Mouse (Mus musculus): ENCODE data around the gene Zfp82.
"Not testable (repeated sequence)": the region's sequence is repeated elsewhere in the genome, so short reads cannot be mapped to it uniquely, and the experiment has no call there.

Gene Zfp82

DNA sequence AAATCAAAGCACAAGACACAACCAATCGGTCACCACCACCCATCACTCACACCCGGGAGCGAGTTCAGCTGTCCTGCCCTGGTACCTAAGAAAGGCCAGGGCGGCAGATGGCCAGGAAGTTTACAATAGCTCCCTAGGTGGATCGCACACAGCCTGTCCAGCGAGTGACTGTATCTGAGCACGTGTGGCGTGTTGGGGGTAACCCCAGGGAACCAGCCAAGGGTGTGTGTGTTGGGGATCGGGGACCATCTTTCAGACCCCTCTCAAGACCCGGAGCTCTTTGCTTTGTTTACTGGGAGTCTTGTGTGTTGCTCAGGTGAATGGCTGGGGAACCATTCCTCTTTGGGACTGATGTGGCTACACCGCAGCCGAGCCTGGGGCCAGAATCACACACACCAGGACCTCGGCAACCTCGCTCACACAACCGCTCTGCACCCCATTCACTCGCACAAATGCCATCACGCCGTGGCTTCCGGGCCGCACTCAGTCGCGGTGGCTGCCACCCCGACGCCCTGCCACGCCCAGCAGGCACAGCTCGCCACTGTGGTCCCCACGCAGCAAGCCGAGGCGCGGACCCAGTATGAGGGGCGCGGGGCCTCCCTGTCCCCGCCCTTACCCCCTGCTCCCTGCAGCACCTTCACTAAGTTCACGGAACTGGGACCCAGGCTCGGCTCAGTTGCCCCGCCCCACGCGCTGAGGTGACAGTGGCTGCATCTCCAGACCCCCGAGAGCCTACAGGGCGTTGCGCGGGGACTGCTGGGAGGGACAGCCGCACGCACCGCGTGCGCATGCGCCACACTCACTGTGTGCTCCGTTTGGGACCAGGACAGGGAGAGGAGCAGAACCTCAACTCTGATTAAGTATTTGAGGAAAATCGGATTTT is at the start of gene Zfp82:
Gene Zfp82, minus strand, starts transcription at position 755 of the 883 bp plus-strand sequence.
- DNase-seq: peak; percentile 75 to 81

DNA sequence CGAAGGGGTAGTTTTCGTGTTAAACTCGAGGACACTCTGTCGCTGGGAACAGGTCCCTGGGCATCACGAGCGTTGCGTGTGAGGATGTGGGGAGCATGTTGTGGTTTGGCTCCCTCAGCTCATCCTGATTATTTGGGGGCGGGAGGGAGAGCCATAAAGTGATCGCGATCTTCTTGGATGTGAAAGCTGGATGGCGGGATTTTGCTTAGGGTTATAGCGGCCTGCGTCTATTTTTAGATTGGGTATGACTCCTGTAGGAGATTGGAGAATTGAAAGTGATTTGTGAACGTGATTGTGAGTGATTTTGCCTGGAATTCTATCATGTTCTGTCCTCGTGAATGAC is 49.5 kb upstream of the Zfp82 start:
- DNase-seq: no peak

DNA sequence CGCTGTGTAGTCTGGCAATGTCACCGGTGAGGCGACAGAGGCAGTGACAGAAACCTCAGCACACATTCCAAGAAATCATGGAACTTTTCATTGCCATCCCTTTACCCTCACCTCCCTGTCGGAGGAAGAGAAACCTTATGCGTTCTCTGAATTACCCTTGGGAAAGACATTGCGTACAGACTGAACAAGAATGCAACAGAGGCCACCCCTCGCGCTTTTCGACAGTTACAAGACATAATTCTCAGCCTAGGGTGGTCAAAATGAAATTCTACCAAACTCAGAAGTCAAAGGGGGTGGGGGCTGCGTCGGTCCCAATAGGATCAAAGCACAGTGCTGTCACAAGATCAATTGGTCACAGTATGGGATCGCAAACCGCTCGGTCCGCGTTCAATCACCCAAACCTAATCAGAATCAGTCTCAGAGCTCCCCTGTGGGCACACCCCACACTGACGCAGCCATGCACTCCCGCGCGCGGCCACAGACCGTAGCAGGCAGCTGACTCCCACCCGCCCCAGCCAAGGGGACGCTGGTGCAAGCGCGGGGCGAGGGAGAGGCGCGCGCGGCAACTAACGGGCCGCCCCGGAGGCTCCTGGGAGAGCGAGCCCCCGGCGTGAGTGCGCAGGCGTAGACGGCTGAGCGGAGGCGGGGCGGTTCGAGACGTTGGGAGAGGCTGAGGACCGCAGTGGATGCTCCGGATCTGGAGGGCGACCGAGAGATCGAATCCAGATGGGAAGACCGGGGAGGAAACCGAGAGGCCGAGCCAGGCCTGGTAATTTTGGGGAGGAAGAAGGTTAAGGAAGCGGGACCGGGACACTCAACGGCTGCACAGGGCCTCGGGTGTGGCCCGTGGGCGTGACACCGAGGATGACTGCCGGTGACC is 48.8 kb upstream of the Zfp82 start, which contains the start of gene Zfp382:
Gene Zfp382, plus strand, starts transcription at position 635 of the 880 bp plus-strand sequence.
- DNase-seq: peak; percentile 75 to 90

DNA sequence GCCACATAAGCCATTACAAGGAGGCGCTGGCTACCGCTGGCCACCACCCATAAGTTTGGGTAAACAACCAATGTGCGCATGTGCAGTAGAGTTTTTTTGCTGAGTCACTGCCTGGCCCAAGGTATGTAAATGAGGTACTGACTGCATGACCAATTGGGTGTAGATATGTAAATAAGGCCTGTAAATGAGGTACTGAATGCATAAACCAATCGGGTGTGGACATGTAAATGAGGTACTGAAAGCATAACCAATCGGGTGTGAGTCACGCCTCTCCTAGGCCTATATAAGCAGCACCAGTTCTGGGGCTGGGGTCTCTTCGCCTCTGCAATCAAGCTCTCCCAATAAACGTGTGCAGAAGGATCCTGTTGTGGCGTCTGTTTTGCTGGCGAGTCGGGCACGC is 45.2 kb upstream of the Zfp82 start:
- DNase-seq: not testable (repeated sequence)

DNA sequence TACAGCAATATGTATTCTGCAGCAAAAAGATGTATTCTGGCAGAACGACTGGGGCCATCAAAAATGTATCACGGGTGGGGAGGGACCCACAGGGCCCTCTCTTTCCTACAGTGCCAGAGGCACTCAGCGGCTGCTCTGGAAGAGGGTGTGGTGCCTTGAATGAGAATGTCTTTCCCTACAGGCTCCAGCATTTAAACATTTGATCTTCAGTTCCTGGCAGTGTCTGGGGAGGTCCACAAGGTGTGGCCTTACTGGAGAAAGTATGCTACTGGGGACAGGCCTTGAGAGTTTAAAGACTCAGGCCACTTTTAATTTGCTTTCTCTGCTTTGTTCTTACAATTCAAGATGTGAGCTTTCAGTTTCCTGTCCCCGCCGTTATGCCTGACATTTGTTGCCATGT is 43.4 kb upstream of the Zfp82 start:
- DNase-seq: no peak

DNA sequence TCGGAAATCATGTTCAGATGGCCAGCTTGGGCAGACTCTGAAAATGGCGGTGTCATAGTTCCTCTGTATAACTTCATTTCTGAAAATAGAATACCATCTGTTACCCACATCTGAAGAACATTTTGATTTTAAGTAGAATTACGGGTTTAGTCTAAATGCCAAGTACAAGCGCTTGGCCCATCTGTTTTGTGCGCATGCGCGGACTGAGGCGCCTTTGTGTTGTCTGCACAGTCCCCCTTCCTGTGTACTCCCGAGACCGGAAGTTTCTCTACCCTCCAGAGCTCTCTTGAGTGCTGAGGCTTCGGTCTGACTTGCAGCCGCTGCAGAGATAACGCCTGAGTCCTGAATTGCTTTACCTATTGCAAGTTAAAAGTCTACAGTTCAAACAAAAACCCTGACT is 26.6 kb upstream of the Zfp82 start:
- peak; percentile 36 to 38 for DNase-seq

DNA sequence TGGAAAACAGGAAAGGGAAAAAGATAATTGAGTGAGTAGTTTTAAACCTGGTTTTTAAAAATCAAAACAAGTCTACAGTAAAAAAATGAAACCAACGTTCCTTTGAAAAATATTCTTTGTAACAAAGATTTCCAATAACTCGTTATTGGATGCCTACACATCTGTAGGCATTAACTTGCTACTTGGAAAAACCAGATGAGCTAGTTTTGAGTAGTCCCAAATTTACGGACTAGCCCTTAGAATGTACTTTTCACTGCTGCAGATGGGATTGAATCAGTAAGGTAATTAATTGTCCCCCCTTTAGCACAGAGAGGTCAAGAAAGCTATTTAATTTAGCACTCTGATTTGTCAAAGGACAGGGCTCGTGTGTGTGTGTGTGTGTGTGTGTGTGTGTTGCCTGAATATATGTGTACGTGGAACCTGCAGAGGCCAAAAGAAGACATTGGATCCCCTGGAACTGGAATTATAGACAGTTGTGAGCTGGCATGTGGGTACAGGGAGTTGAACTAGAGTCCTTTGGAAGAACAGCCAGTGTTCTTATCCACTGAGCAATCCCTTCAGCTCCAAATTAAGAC is 22.9 kb upstream of the Zfp82 start:
- DNase-seq: no peak

DNA sequence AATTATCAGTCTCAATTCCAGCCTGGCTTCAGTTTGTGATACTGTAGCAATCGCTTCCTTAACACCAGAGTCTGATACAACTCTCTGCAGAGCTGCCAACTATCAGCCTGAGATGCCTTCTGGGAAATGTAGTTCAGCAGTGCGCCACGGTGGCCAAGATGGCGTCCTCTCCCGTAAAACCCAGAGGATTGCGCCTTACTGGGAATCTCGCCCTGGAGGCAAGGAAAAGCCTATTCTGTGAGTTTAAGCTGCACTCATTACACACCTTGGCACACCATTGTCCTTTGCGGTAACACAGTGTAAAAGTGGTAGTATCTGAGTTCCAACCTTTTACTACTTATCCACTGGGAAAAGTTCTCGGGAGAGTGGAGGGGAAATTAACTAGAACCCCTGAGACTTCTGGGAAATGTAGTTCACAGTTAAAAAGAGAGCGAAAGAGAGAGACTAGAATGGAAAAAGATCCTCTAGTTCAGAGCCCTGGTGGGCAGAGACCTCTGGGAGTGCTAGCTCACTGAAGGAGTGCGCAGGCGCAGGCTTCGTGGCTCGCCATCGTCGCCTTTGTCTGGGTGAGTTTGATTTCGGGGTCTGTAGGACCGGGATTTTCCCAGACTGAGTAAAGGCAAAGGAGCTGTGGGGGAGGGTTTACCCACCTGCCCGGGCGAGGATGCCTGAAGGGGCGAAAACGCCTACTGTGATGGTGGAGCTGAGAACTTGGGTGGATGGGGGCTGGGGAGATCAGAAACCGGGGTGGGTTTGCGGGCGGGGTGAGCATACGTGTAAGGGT is 22.1 kb upstream of the Zfp82 start, which contains the start of gene Zfp260:
Gene Zfp260, plus strand, starts transcription at position 132 of the 784 bp plus-strand sequence.
- DNase-seq: peak; percentile 74 to 83

DNA sequence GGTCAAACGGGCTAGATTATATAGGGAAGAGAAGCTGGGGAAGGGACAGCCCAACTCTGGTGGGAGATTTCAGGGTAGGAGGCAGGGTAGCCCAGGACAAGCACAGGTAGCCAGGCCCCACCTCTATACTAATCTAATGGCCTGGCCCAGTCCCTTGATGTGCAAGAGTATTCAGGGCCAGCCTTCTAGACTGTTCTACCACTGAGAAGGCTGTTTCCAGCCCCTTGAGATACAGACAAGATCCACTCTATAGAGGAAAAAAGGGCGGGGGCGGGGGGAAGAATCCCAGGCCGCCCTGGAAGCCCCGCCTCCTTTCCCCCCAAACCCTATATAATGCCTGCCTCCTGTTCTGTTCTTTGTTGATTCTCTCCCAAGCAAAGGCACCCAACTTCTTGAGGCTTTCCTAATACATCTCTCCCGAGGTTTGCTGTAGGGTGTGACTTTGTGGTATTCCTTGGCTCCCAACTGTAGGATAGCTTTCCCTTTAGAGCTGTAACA is 21.3 kb upstream of the Zfp82 start:
- no peak for DNase-seq

DNA sequence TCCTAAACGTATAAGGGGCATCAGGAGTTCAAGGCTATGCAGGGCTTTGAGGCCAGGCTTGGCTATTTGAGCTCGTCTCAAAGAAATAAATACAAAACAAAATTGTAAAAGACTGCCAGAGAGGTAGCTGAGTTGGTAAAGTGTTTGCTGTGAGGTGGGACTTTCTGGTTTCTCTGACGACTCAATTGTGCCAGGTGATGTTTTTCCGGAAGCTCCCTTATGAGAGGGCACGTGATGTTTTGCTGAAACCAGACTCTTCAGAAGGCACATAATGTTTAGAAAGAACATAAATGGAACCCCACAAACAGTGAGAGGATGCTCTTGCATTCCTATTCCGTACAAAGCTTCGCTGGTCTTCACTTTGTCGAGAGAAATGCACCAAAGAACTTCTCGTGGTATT is 20.0 kb upstream of the Zfp82 start:
- no peak for DNase-seq

DNA sequence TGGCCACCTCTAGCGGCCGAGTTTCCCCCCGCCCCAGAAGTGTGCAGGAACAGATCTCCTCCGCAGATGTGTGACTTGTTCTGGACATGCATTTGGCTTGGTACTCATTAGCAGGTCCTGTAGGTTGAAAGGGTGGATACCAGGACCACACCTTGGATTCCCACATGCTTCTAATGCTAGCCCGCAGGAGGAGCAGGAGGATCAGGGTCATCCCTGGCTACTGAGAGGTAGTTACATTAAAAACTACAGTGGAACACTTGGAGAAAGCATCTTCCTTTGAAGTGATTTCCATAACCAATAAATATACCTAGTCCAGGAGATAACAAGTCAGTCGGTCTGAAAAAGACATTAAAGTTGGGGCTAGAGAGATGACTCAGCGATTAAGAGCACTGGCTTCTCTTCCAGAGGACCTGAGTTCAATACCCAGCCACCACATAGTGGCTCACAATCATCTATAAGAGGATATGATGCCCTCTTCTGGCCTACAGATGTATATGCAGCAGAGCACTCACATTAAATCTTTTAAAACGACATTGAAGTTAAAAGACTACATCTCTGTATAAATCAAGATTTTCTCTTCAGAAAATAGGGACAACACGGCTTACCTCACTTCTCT is 18.4 kb upstream of the Zfp82 start:
- DNase-seq: no peak

DNA sequence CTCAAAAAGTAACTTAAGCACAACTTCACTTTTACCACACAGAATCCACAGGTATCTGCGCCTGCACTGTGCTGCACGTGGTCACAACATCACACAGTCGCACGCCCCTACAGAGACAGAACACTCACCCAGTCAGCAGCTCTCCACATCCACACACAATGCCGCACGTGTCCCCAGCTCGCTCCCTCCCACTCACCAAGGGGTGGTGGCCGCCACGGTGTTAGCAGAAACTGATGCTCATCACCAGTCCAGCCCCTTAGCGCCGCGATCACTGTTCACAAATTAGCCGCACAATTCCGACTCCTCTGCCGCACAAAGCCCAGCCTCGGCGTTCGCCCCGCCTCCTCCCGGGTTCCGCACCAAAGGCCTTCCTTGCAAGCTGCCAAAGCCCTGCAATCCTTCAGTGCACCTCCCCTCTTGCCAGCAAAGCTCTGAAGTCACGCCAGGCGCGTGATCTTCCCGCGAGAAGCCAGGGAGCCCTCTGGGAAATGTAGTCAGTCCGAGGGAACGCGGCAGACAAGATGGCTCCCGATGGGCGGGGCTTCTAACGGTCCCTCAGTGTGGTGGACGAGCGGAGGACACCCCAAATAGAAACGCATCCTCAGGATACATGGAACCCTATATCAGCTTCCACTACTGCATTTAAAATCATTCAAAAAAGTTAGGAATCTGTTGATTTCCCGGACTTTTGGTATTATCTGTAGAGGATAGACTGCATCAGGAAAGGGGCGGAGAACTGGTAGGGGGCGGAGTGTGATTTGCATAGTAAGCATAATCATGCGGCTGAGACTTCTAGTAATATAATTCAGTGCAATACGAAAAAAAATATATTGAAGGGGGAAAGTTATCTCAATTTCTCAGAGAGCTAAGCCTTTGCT is 17.6 kb upstream of the Zfp82 start, which contains the start of the genes Gm26920 and Zfp566:
Gene Gm26920, minus strand, starts transcription at position 319 of the 878 bp plus-strand sequence.
Gene Zfp566, minus strand, starts transcription at position 436 of the 878 bp plus-strand sequence.
- DNase-seq: peak; percentile 89 to 94

DNA sequence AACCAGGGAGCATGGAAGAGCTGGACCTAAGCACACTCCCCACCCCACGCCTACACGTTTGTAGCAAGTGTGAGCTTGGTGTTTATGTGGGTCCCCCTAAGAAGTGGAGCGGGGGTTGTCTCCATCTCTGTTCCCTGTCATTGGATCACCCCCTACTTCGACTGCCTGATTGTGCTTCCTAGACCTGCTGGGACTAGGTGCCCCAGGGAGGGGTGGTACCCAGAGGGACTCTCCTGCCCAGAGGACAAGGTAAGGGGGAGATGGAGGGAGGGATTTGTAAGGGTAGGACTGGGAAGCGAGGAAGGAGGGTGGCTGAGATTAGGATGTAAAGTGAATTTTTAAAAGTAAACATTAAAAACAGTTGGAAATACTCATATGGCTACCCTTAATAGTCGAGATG is 16.7 kb upstream of the Zfp82 start:
- DNase-seq: no peak

DNA sequence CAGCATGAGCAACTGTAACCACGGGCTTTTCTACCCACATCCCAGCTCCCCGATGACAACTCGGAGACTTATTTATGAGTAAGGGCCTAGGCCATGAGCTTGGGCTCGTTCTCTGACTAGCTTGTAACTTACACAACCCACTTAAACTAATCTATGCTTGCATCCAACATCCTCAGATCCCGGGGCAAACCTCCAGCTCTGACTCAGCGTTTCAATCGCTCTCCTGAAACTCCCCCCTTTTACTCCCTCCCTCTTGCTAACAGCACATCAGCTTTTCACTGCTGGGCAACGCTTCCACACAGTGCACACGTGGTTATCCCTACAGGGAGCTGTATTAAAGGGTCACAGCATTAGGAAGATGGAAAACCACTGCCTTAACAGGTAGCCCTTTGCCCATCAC is 13.8 kb upstream of the Zfp82 start:
- DNase-seq: no peak

DNA sequence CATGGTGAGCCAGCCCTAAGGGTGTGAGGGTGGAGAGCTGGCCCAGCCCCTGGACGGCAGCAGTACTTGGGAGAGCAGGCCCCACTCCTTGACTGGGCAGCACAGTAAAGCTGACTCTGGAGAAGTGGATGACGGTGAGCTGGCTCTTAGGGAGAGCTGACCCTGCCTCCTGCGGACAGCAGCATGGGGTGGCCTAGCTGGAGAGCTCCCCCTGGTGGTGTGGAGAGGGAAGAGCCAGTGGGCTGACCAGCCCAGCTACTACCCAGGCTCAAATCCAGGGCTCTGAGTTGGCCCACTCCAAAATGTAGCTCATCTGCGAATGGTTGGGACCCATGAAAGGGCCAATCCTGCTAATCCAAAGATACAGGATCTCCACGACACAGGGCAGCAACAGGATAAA is 8.1 kb downstream of the Zfp82 start:
- DNase-seq: no peak

DNA sequence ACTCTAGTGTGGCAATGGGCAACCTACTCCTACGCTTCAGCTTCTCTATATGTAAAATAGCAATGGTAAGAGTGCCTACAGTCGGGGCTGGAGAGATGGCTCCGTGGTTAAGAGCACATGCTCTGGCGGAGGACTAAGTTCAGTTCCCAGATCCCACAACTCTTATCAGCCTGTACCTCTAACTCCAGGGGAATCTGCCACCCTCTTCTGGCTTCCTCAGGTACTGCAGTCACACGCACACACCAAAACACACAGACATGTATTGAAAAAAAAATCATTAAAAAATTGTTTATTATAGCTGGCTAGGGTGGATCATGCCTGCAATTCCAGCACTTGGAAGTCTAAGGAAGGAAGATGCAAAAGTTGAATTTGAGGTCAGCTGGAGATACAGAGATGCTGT is 10.2 kb downstream of the Zfp82 start:
- DNase-seq: no peak

DNA sequence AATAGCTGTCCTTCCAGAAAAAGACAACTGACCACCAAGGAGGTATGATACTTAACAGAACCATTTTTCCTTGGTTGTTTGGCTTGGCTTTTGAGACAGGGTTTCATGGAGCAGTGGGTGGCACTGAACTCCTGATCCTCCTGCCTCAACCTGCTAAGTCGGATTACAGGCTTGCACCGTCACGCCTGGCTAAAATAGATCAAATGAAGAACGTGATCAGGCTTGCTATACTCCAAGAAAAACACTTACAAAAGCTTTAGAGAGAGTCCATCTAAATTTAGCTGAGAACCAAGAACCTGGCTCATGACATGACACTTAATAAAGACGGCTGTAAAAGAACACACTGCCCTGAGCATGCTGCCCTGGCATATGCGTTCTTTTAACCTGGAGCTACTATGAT is 12.4 kb downstream of the Zfp82 start:
- DNase-seq: no peak

DNA sequence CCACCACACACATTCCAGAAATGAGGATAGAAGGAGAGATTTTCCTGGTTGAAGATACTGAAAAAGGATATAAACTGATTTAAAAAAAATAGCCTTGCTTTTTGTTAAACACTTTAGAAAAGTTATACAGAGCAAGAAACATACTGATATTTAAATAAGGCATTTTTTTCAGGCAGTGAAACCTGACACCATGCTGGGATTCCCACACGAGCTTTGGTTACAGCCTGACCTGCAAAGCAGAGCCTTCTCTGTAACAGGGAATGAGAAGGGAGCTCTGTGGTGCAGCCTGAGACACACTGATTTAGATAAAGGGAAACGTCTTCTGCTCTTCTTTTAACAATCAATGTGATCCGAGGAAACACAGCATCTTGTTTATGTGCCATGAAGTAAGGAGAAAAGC is 19.1 kb downstream of the Zfp82 start:
- DNase-seq: no peak

DNA sequence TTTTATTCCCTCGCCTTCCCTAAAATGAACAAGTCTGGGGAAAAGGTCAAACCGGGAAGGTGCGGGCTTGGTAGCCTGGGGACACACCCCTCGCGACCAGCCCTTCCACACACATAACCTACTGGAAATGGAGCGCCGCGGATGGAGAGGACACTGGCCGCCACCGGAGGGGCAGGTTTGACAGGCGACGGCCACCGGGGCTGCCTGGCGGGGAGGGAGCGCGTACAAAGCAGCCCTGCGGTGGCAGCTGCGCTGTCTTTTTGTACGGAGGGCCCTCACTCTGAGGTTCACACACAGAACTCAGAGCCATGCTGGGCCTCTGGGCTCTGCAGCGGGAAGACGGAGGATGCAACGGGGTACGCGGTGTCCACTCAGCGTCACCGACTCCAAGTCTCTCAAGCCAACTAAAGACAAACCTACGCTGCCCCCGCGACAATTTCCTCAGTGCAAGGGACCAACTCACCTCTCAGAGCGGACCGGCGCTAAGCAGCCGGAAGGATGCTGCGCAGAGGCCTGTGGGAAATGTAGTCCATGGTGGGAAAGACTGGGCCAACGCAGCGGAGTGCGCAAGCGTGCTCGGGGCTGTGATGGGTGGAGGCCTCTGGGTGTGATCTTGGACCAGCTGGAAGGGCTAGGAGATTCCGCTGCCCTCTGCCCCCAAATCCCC is 21.7 kb downstream of the Zfp82 start, which contains the start of gene Zfp14:
Gene Zfp14, minus strand, starts transcription at position 499 of the 667 bp plus-strand sequence.
- DNase-seq: peak; percentile 78 to 89

DNA sequence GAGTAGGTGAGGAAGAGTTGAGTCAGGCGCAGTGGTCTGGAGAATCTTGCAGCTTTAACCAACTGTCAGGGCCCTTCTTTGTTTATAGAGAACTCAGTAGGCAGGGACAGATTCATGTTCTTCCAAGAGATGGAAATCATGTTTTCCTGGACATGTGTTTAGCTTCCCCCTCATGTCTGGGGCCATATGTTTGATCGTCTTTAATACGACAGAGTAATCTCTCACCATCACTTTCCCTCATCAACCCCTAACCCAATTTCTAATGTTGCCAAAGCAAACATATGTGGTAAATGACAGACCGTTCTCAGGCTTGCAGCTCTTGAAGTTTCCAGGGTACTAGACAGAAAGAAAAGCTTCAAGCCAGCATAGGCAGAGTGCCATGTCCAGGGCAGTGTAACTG is 24.6 kb downstream of the Zfp82 start:
- DNase-seq: no peak

Measured in spleen, adult 18-20 months (tissue).